Mouse (Mus musculus): ENCODE measurements around the gene Olfr1445. TPM values are rescaled to one million over a fixed set of nuclear protein-coding genes. Genes with fewer than 3 reads are reported as not detected.

Gene Olfr1445
- polyA plus RNA-seq (2012; rRNA removed; ENCODE audit: low replicate concordance) = 0.16 TPM in 1 of 2 replicates, not detected in the other

GRCm38 (mm10) chr19:12883555-12883954, at the start of gene Olfr1445:
Olfr1445 (plus strand) TSS chr19:12883855.

GRCm38 (mm10) chr19:12846382-12846781, 37.3 kb upstream of the Olfr1445 start, which contains the start of gene Gm5244:
Gm5244 (plus strand) TSS chr19:12846682.

GRCm38 (mm10) chr19:12856983-12857382, 26.7 kb upstream of the Olfr1445 start, which contains the start of gene Olfr1444:
Olfr1444 (plus strand) TSS chr19:12857283.

GRCm38 (mm10) chr19:12893424-12893823, 9.8 kb downstream of the Olfr1445 start, which contains the start of gene Olfr1446:
Olfr1446 (minus strand) TSS chr19:12893524.

GRCm38 (mm10) chr19:12903643-12904042, 20.0 kb downstream of the Olfr1445 start, which contains the start of gene Olfr1447:
Olfr1447 (minus strand) TSS chr19:12903743.

GRCm38 (mm10) chr19:12924319-12924718, 40.7 kb downstream of the Olfr1445 start, which contains the start of gene Olfr1448:
Olfr1448 (minus strand) TSS chr19:12924419.

GRCm38 (mm10) chr19:12930540-12930939, 46.9 kb downstream of the Olfr1445 start, which contains the start of gene Olfr1449:
Olfr1449 (plus strand) TSS chr19:12930840.

Other genes starting within 250 kb of the Olfr1445 start
- gene Olfr1442, start 213.4 kb upstream of the Olfr1445 start, polyA plus RNA-seq (2012; rRNA removed; ENCODE audit: low replicate concordance) = not detected in 2 replicates
- not detected in 2 replicates for gene Olfr1443, start 205.7 kb upstream of the Olfr1445 start, polyA plus RNA-seq (2012; rRNA removed; ENCODE audit: low replicate concordance)
- 0.10 and 0.42 TPM in 2 replicates for gene Keg1, start 188.1 kb upstream of the Olfr1445 start, polyA plus RNA-seq (2012; rRNA removed; ENCODE audit: low replicate concordance)
- gene Cntf, start 118.2 kb upstream of the Olfr1445 start, polyA plus RNA-seq (2012; rRNA removed; ENCODE audit: low replicate concordance) = 0.74 and 4.6 TPM in 2 replicates
- 11.2 and 24.3 TPM in 2 replicates for gene Zfp91, start 87.7 kb upstream of the Olfr1445 start, polyA plus RNA-seq (2012; rRNA removed; ENCODE audit: low replicate concordance)
- gene Lpxn, start 87.7 kb upstream of the Olfr1445 start, polyA plus RNA-seq (2012; rRNA removed; ENCODE audit: low replicate concordance) = 15.4 and 17.0 TPM in 2 replicates
- gene Gm5244, start 37.2 kb upstream of the Olfr1445 start, polyA plus RNA-seq (2012; rRNA removed; ENCODE audit: low replicate concordance) = not detected in 2 replicates
- 0.30 TPM in 1 of 2 replicates, not detected in the other for gene Olfr1444, start 26.6 kb upstream of the Olfr1445 start, polyA plus RNA-seq (2012; rRNA removed; ENCODE audit: low replicate concordance)
- not detected in 2 replicates for gene Olfr1446, start 9.7 kb downstream of the Olfr1445 start, polyA plus RNA-seq (2012; rRNA removed; ENCODE audit: low replicate concordance)
- not detected in 2 replicates for gene Olfr1447, start 19.9 kb downstream of the Olfr1445 start, polyA plus RNA-seq (2012; rRNA removed; ENCODE audit: low replicate concordance)
- gene Olfr1448, start 40.6 kb downstream of the Olfr1445 start, polyA plus RNA-seq (2012; rRNA removed; ENCODE audit: low replicate concordance) = not detected in 2 replicates
- not detected in 2 replicates for gene Olfr1449, start 47.0 kb downstream of the Olfr1445 start, polyA plus RNA-seq (2012; rRNA removed; ENCODE audit: low replicate concordance)
- not detected in 2 replicates for gene Olfr1450, start 66.4 kb downstream of the Olfr1445 start, polyA plus RNA-seq (2012; rRNA removed; ENCODE audit: low replicate concordance)
- gene Olfr1451, start 111.2 kb downstream of the Olfr1445 start, polyA plus RNA-seq (2012; rRNA removed; ENCODE audit: low replicate concordance) = not detected in 2 replicates
- gene Olfr1453, start 144.5 kb downstream of the Olfr1445 start, polyA plus RNA-seq (2012; rRNA removed; ENCODE audit: low replicate concordance) = not detected in 2 replicates
- not detected in 2 replicates for gene Olfr1454, start 176.8 kb downstream of the Olfr1445 start, polyA plus RNA-seq (2012; rRNA removed; ENCODE audit: low replicate concordance)
- not detected in 2 replicates for gene Olfr1457, start 214.0 kb downstream of the Olfr1445 start, polyA plus RNA-seq (2012; rRNA removed; ENCODE audit: low replicate concordance)
- not detected in 2 replicates for gene Olfr1458, start 222.9 kb downstream of the Olfr1445 start, polyA plus RNA-seq (2012; rRNA removed; ENCODE audit: low replicate concordance)

Measured in mammary gland, adult 2 months (tissue).